Mouse (Mus musculus) skeletal muscle tissue, adult 2 months (tissue): ENCODE results near the gene Sgk1.
A peak's percentile ranks its signal among the peaks of the same experiment; 100 is the strongest.
"Not testable (repeated sequence)": the region's sequence is repeated elsewhere in the genome, so short reads cannot be mapped to it uniquely, and the experiment has no call there.

ENCODE experiments used
- DNase-seq: peaks from one replicate; pipeline ENCODE4 v3.0.0-alpha.2; 2012; ENCODE audit warnings: low read depth, low spot score

The Sgk1 gene

GRCm38 (mm10) chr10:21998503-21999180 is 116.7 kb downstream of the Sgk1 start:
- DNase-seq = no peak

GRCm38 (mm10) chr10:22000491-22001306 is 118.7 kb downstream of the Sgk1 start:
- peak; percentile 72 for DNase-seq

- DNase-seq = no peak
These were observed 119.6 kb downstream of the Sgk1 start for GRCm38 (mm10) chr10:22001621-22002020.

- DNase-seq = no peak
These were observed 122.8 kb downstream of the Sgk1 start for GRCm38 (mm10) chr10:22004763-22005162.

- DNase-seq = no peak
These were observed 125.3 kb downstream of the Sgk1 start for GRCm38 (mm10) chr10:22007160-22007801.

- DNase-seq = no peak
These were observed 125.8 kb downstream of the Sgk1 start for GRCm38 (mm10) chr10:22007802-22008172.

- peak; percentile 60 for DNase-seq
These were observed 128.3 kb downstream of the Sgk1 start for GRCm38 (mm10) chr10:22010088-22010818.

GRCm38 (mm10) chr10:22017469-22018159 is 135.6 kb downstream of the Sgk1 start:
- DNase-seq = no peak

- no peak for DNase-seq
These were observed 136.6 kb downstream of the Sgk1 start for GRCm38 (mm10) chr10:22018618-22019017.

GRCm38 (mm10) chr10:22034303-22034702 is 152.3 kb downstream of the Sgk1 start:
- DNase-seq = no peak

GRCm38 (mm10) chr10:22036256-22036655 is 154.3 kb downstream of the Sgk1 start:
- not testable (repeated sequence) for DNase-seq
